Mouse (Mus musculus): ENCODE results near the gene Nalcn. TPM values are rescaled to one million over a fixed set of nuclear protein-coding genes. Genes with fewer than 3 reads are reported as not detected.

The Nalcn gene
- polyA plus RNA-seq, 1 experiment from 2014 or later = 0.09 TPM

- DNase-seq (ENCODE audit: low spot score) = peak; percentile 44
- no peaks in the 10 kb centered on the region for H3K9me3 ChIP-seq (replicated peaks; ENCODE audit: low read length)
- H3K4me1 ChIP-seq (replicated peaks; ENCODE audit: insufficient read depth, low read length) = no peaks in the 10 kb centered on the region
- no peaks in the 10 kb centered on the region for H3K36me3 ChIP-seq (ENCODE audit: insufficient read depth, low read length)
- H3K4me2 ChIP-seq (ENCODE audit: low read length) = no peak overlapping the region
- no peak for ATAC-seq (replicated peaks; ENCODE audit: low FRiP score, low read depth)
- no peak overlapping the region for H3K9ac ChIP-seq (ENCODE audit: low read depth, low read length)
- no peaks in the 10 kb centered on the region for H3K27me3 ChIP-seq (ENCODE audit: insufficient read depth, low read length)
- H3K27ac ChIP-seq = no peak overlapping the region
- peak; percentile 61 for TF ChIP-seq CTCF (IDR thresholded peaks at IDR 0.05; ENCODE audit: low read depth)
- WGBS = 66% methylated on average over 2 of the region's 2 CpGs
- H3K4me3 ChIP-seq (replicated peaks; ENCODE audit: low read depth, low read length) = no peak overlapping the region
Observed at GRCm38 (mm10) chr14:123272121-123272520, 354.8 kb downstream of the Nalcn start.

DNA sequence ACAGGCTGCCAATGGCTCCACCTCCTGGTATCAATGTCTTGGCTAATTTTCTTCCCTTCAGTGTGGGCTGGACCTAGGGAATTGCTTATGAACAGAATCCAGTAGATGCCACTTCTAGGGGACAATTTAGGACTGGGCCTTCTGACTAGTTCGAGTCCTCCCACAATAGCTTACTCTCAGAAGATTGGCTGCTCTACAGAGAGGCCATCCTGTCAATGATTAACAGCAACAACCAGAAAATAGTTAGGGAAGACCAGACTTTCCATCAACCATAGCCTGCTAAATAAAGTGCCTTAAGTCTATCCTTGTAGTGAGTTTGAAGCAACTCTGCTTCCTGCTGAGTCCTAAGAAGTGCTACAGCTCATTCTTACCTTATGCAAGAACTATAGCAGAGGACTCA is 386.2 kb downstream of the Nalcn start:
- no peak overlapping the region for H3K4me2 ChIP-seq (ENCODE audit: low read length)
- no peaks in the 10 kb centered on the region for H3K4me1 ChIP-seq (replicated peaks; ENCODE audit: insufficient read depth, low read length)
- 66% methylated on average over 1 of the region's 1 CpGs for WGBS
- TF ChIP-seq CTCF (IDR thresholded peaks at IDR 0.05; ENCODE audit: low read depth) = no peak
- no peaks in the 10 kb centered on the region for H3K27me3 ChIP-seq (ENCODE audit: insufficient read depth, low read length)
- no peak overlapping the region for H3K9ac ChIP-seq (ENCODE audit: low read depth, low read length)
- no peak for DNase-seq (ENCODE audit: low spot score)
- no peak overlapping the region for H3K27ac ChIP-seq
- H3K4me3 ChIP-seq (replicated peaks; ENCODE audit: low read depth, low read length) = no peak overlapping the region
- H3K36me3 ChIP-seq (ENCODE audit: insufficient read depth, low read length) = no peaks in the 10 kb centered on the region
- no peaks in the 10 kb centered on the region for H3K9me3 ChIP-seq (replicated peaks; ENCODE audit: low read length)
- no peak; the same call in 1 of the 2 replicates for ATAC-seq (replicated peaks; ENCODE audit: low FRiP score, low read depth)

- no peaks in the 10 kb centered on the region for H3K27me3 ChIP-seq (ENCODE audit: insufficient read depth, low read length)
- no peak overlapping the region for H3K27ac ChIP-seq
- H3K4me2 ChIP-seq (ENCODE audit: low read length) = no peak overlapping the region
- TF ChIP-seq CTCF (IDR thresholded peaks at IDR 0.05; ENCODE audit: low read depth) = peak; percentile 67
- no peaks in the 10 kb centered on the region for H3K4me1 ChIP-seq (replicated peaks; ENCODE audit: insufficient read depth, low read length)
- H3K36me3 ChIP-seq (ENCODE audit: insufficient read depth, low read length) = no peaks in the 10 kb centered on the region
- ATAC-seq (replicated peaks; ENCODE audit: low FRiP score, low read depth) (no peak; the same call in 1 of the 2 replicates), DNase-seq (ENCODE audit: low spot score) (peak; percentile 83)
- no peak overlapping the region for H3K4me3 ChIP-seq (replicated peaks; ENCODE audit: low read depth, low read length)
- no peaks in the 10 kb centered on the region for H3K9me3 ChIP-seq (replicated peaks; ENCODE audit: low read length)
- H3K9ac ChIP-seq (ENCODE audit: low read depth, low read length) = no peak overlapping the region
- WGBS = 5% methylated on average over 2 of the region's 2 CpGs
Observed at GRCm38 (mm10) chr14:123239945-123240344, 387.0 kb downstream of the Nalcn start.

DNA sequence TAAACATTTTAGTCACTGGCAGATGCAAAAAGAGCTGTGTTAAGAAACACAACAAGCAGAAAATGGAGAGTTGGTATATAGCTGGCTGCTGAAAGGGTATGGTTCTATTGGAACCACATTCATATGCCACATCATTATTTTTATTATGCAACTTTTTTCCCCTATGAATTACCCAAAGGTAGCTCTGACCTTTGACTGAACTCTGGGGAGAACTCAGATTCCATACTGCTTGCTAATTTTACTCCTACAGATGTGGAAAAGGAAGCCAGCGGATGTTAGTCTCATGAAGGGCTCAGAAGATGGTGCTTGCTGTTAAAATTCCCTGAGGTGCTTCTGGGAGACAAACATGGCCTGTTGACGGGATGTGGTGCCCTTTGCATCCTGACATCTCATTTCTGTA is 389.9 kb downstream of the Nalcn start:
- ATAC-seq (replicated peaks; ENCODE audit: low FRiP score, low read depth) (no peak), DNase-seq (ENCODE audit: low spot score) (no peak)
- no peak for TF ChIP-seq CTCF (IDR thresholded peaks at IDR 0.05; ENCODE audit: low read depth)
- Histone ChIP-seq H3K27ac (no peak overlapping the region), H3K4me1 (replicated peaks; ENCODE audit: insufficient read depth, low read length) (no peaks in the 10 kb centered on the region), H3K4me3 (replicated peaks; ENCODE audit: low read depth, low read length) (no peak overlapping the region), H3K4me2 (ENCODE audit: low read length) (no peak overlapping the region), H3K36me3 (ENCODE audit: insufficient read depth, low read length) (no peaks in the 10 kb centered on the region), H3K9me3 (replicated peaks; ENCODE audit: low read length) (no peaks in the 10 kb centered on the region), H3K27me3 (ENCODE audit: insufficient read depth, low read length) (no peaks in the 10 kb centered on the region), H3K9ac (ENCODE audit: low read depth, low read length) (no peak overlapping the region)
- 52% methylated on average over 2 of the region's 2 CpGs for WGBS

- DNase-seq (ENCODE audit: low spot score) = no peak
- Histone ChIP-seq H3K27ac (no peak overlapping the region), H3K9ac (ENCODE audit: low read depth, low read length) (no peak overlapping the region), H3K36me3 (ENCODE audit: insufficient read depth, low read length) (no peaks in the 10 kb centered on the region), H3K27me3 (ENCODE audit: insufficient read depth, low read length) (no peaks in the 10 kb centered on the region), H3K4me1 (replicated peaks; ENCODE audit: insufficient read depth, low read length) (no peaks in the 10 kb centered on the region), H3K4me2 (ENCODE audit: low read length) (no peak overlapping the region), H3K9me3 (replicated peaks; ENCODE audit: low read length) (no peaks in the 10 kb centered on the region), H3K4me3 (replicated peaks; ENCODE audit: low read depth, low read length) (no peak overlapping the region)
- TF ChIP-seq CTCF (IDR thresholded peaks at IDR 0.05; ENCODE audit: low read depth) = no peak
- ATAC-seq (replicated peaks; ENCODE audit: low FRiP score, low read depth) = no peak
Observed at GRCm38 (mm10) chr14:123232630-123233206, 394.2 kb downstream of the Nalcn start.

Other genes starting within 250 kb of the Nalcn start
- gene Itgbl1, start 32.8 kb upstream of the Nalcn start, polyA plus RNA-seq (2015; fragmentation: Nextera tagmentation; extraction: Ambion mirVana) = 0.09 and 0.25 TPM in 2 replicates